Comparison of ENCODE assay signal across 22 mouse cellular contexts in genomic region chr6:135230586-135230985, GRCm38 (mm10). TPM values are rescaled to one million over a fixed set of nuclear protein-coding genes. Genes with fewer than 3 reads are reported as not detected.
A peak's percentile ranks its signal among the peaks of the same experiment; 100 is the strongest.
DNase-seq lines count a peak whose midpoint lies in the region; ATAC-seq and TF ChIP-seq lines count a peak whose summit lies in the region.
"Had no signal": no experiment of that assay in that cellular context is flagged by ENCODE, and none has a peak within 500 bp of the region (broad histone marks: within the 10 kb centered on the region; RNA-seq: fewer than 3 reads in every experiment).

No protein-coding gene starts in this region.

- no peak for TF ChIP-seq POLR2A in CH12.LX (IDR thresholded peaks at IDR 0.05; ENCODE audit: low read depth, low read length)
- no peak for TF ChIP-seq POLR2A in bone marrow, adult 2 months (IDR thresholded peaks at IDR 0.05; ENCODE audit: borderline replicate concordance, control insufficient read depth, low read depth, low read length)

- H3K4me3 ChIP-seq in liver, postnatal 0 days (ENCODE audit: low read depth, low read length), result no peak overlapping the region
- no peak overlapping the region for H3K4me3 ChIP-seq in liver, embryonic 12.5 days
- no peak overlapping the region for H3K4me3 ChIP-seq in CH12.LX (replicated peaks in 1 of 3; ENCODE audit: low read depth in 2 of 3, low read length in 2 of 3, poor library complexity in 1 of 3)
- no peak overlapping the region for H3K4me3 ChIP-seq in bone marrow, adult 2 months (replicated peaks; ENCODE audit: control insufficient read depth, low read depth, low read length)
- H3K4me3 ChIP-seq in kidney, embryonic 16.5 days (ENCODE audit: low read length), result no peak overlapping the region
- H3K4me3 ChIP-seq: embryonic facial prominence, embryonic 12.5 days; forebrain, embryonic 13.5 days; forebrain, embryonic 15.5 days had no signal

- peak overlapping the region; percentile 34; the same call in 1 of the 2 replicates for H3K27ac ChIP-seq in liver, postnatal 0 days (ENCODE audit: low read depth)
- H3K27ac ChIP-seq in liver, embryonic 12.5 days, result no peak overlapping the region
- H3K27ac ChIP-seq in CH12.LX (ENCODE audit: insufficient read depth, low read depth), result no peak overlapping the region
- H3K27ac ChIP-seq in bone marrow, adult 2 months (ENCODE audit: control insufficient read depth, insufficient read depth, low read depth, low read length, poor library complexity), result peak overlapping the region; percentile 62; the same call in 1 of the 2 replicates
- no peak overlapping the region for H3K27ac ChIP-seq in kidney, embryonic 16.5 days (ENCODE audit: low read length)
- H3K27ac ChIP-seq: embryonic facial prominence, embryonic 12.5 days; forebrain, embryonic 13.5 days; forebrain, embryonic 15.5 days had no signal

- peaks cover 56% of the 10 kb centered on the region for H3K36me3 ChIP-seq in liver, postnatal 0 days (replicated peaks; ENCODE audit: insufficient read depth, low read length)
- H3K36me3 ChIP-seq in liver, embryonic 12.5 days, result peaks cover 97% of the 10 kb centered on the region
- H3K36me3 ChIP-seq in CH12.LX (replicated peaks in 1 of 2; ENCODE audit: control insufficient read depth in 1 of 2, insufficient read depth in 1 of 2, low read length in 1 of 2), result no peaks in the 10 kb centered on the region
- peaks cover 7% of the 10 kb centered on the region; the same call in 1 of the 2 replicates for H3K36me3 ChIP-seq in kidney, embryonic 16.5 days (ENCODE audit: insufficient read depth, low read length)

- ATAC-seq in liver, postnatal 0 days, result no peak
- no peak for ATAC-seq in liver, embryonic 12.5 days
- no peak for ATAC-seq in kidney, embryonic 16.5 days (ENCODE audit: low FRiP score, low TSS enrichment)
- ATAC-seq: activated CD4-positive, CD25-positive, alpha-beta regulatory T cell, adult 4 months; forebrain, embryonic 13.5 days; forebrain, embryonic 15.5 days; forebrain, postnatal 0 days; Patski had no signal

- no peaks in the 10 kb centered on the region for H3K27me3 ChIP-seq in liver, postnatal 0 days (ENCODE audit: insufficient read depth, low read length)
- no peaks in the 10 kb centered on the region for H3K27me3 ChIP-seq in liver, embryonic 12.5 days (replicated peaks)
- no peaks in the 10 kb centered on the region for H3K27me3 ChIP-seq in CH12.LX (replicated peaks)
- no peaks in the 10 kb centered on the region for H3K27me3 ChIP-seq in kidney, embryonic 16.5 days (ENCODE audit: insufficient read depth, low read length)
- H3K27me3 ChIP-seq: embryonic facial prominence, embryonic 12.5 days; forebrain, embryonic 13.5 days; forebrain, embryonic 15.5 days; Patski had no signal

- no peaks in the 10 kb centered on the region for H3K79me2 ChIP-seq in CH12.LX (replicated peaks; ENCODE audit: control insufficient read depth, extremely low read depth, insufficient read depth, poor library complexity, severe bottlenecking)

- H3K4me2 ChIP-seq in liver, postnatal 0 days (ENCODE audit: low read depth, low read length), result no peak overlapping the region
- H3K4me2 ChIP-seq in liver, embryonic 12.5 days, result no peak overlapping the region
- H3K4me2 ChIP-seq in CH12.LX (ENCODE audit: insufficient read depth, low read depth, poor library complexity, severe bottlenecking), result no peak overlapping the region
- no peak overlapping the region for H3K4me2 ChIP-seq in kidney, embryonic 16.5 days (replicated peaks; ENCODE audit: low read depth, low read length)
- H3K4me2 ChIP-seq: embryonic facial prominence, embryonic 12.5 days; forebrain, embryonic 13.5 days; forebrain, embryonic 15.5 days had no signal

- no peak for TF ChIP-seq RAD21 in CH12.LX (IDR thresholded peaks at IDR 0.05; ENCODE audit: low read depth, low read length)

- no peak for TF ChIP-seq CTCF in liver, postnatal 0 days (IDR thresholded peaks at IDR 0.05; ENCODE audit: low read depth)
- TF ChIP-seq CTCF in CH12.LX (conservative IDR thresholded peaks at IDR 0.05 in 1 of 2, IDR thresholded peaks at IDR 0.05 in 1 of 2; ENCODE audit: low read depth in 2 of 2, low read length in 2 of 2), result no peak
- TF ChIP-seq CTCF in bone marrow, adult 2 months (IDR thresholded peaks at IDR 0.05; ENCODE audit: control insufficient read depth, insufficient read depth, low read length), result no peak

- no peak for TF ChIP-seq EP300 in liver, postnatal 0 days (IDR thresholded peaks at IDR 0.05; ENCODE audit: low read depth)
- TF ChIP-seq EP300 in CH12.LX (IDR thresholded peaks at IDR 0.05; ENCODE audit: low read length), result peak; percentile 75

- DNase-seq in liver, postnatal 0 days, result no peak
- DNase-seq in CH12.LX (ENCODE audit: extremely low read depth), result peak; percentile 81
- DNase-seq in cerebellum, postnatal 14 days, result no peak
- DNase-seq: adrenal gland, adult 8-10 months; adrenal gland, postnatal 14 days; adrenal gland, postnatal 36 days; cerebellum, adult 11 months; cerebellum, adult 18-20 months; cerebellum, adult 8-10 months; cerebellum, adult 9-11 months; cerebellum, postnatal 25 days; forebrain, postnatal 0 days had no signal

- H3K4me1 ChIP-seq in liver, postnatal 0 days (ENCODE audit: insufficient read depth), result no peaks in the 10 kb centered on the region
- H3K4me1 ChIP-seq in liver, embryonic 12.5 days, result peaks cover 21% of the 10 kb centered on the region
- peaks cover 5 to 45% of the 10 kb centered on the region in 2 experiments for H3K4me1 ChIP-seq in CH12.LX (ENCODE audit: control insufficient read depth in 1 of 2, insufficient read depth in 2 of 2)
- peaks cover 4% of the 10 kb centered on the region for H3K4me1 ChIP-seq in bone marrow, adult 2 months (ENCODE audit: control insufficient read depth, insufficient read depth, low read length)
- H3K4me1 ChIP-seq in kidney, embryonic 16.5 days (ENCODE audit: insufficient read depth, low read length), result peaks cover 8% of the 10 kb centered on the region
- H3K4me1 ChIP-seq: forebrain, embryonic 15.5 days had no signal

- dilution Hi-C loops in CH12.LX (cut with MboI; ENCODE audit: extremely low pct_ligation_motif_present, extremely low pct_unique_long_range_greater_than_20kb, low sequenced_read_pairs), result no loop called here

- H3K9ac ChIP-seq in liver, postnatal 0 days (replicated peaks), result no peak overlapping the region
- H3K9ac ChIP-seq in liver, embryonic 12.5 days, result no peak overlapping the region
- no peak overlapping the region for H3K9ac ChIP-seq in CH12.LX (ENCODE audit: insufficient read depth, low read depth)
- H3K9ac ChIP-seq in kidney, embryonic 16.5 days (replicated peaks; ENCODE audit: low read length), result no peak overlapping the region
- H3K9ac ChIP-seq: embryonic facial prominence, embryonic 12.5 days; forebrain, embryonic 13.5 days; forebrain, embryonic 15.5 days; forebrain, postnatal 0 days had no signal

- no peaks in the 10 kb centered on the region for H3K9me3 ChIP-seq in liver, postnatal 0 days (ENCODE audit: low read length)
- no peaks in the 10 kb centered on the region for H3K9me3 ChIP-seq in liver, embryonic 12.5 days (replicated peaks)
- no peaks in the 10 kb centered on the region for H3K9me3 ChIP-seq in CH12.LX (replicated peaks; ENCODE audit: low read length)
- no peaks in the 10 kb centered on the region for H3K9me3 ChIP-seq in kidney, embryonic 16.5 days (ENCODE audit: low read length)
- H3K9me3 ChIP-seq: embryonic facial prominence, embryonic 12.5 days; forebrain, embryonic 13.5 days; forebrain, embryonic 15.5 days had no signal

- 87% methylated on average over 6 of the region's 6 CpGs for WGBS in liver, postnatal 0 days (ENCODE audit: insufficient replicate concordance)
- 85% methylated on average over 6 of the region's 6 CpGs for WGBS in liver, embryonic 12.5 days (ENCODE audit: insufficient replicate concordance)
- 82% methylated on average over 6 of the region's 6 CpGs for WGBS in bone marrow, adult 2 months
- WGBS in kidney, embryonic 16.5 days, result 88% methylated on average over 6 of the region's 6 CpGs

- in situ Hi-C loops in CH12.LX (cut with MboI; ENCODE audit: low pct_ligation_motif_present, low pct_unique_long_range_greater_than_20kb, low sequenced_read_pairs), result no loop called here

TF ChIP-seq in CH12.LX, 34 proteins besides CTCF, POLR2A, EP300 and RAD21 (continues in another document):
- TF ChIP-seq BHLHE40 (IDR thresholded peaks at IDR 0.05; ENCODE audit: low read depth, low read length) (0 out of 2 replicates have a peak, but pooled peaks have one; percentile 35), IRF4 (IDR thresholded peaks at IDR 0.05; ENCODE audit: low read depth, low read length) (peak; percentile 62; the same call in 1 of the 2 replicates), JUND (conservative IDR thresholded peaks at IDR 0.05; ENCODE audit: low read depth, low read length) (no peak), UBTF (IDR thresholded peaks at IDR 0.05; ENCODE audit: low read depth, low read length) (no peak), ETS1 (conservative IDR thresholded peaks at IDR 0.05; ENCODE audit: low read depth, low read length) (peak; percentile 77)

RNA-seq across cellular contexts. Expression of gene Gsg1, which starts 23.6 kb away (rescaled TPM):
- 0.14 and 0.26 TPM in 2 replicates for polyA plus RNA-seq in liver, postnatal 0 days (2015; fragmentation: Nextera tagmentation; extraction: Ambion mirVana)
- 0.10 and 0.32 TPM in 2 replicates for polyA plus RNA-seq in liver, embryonic 12.5 days (2016; fragmentation: Nextera tagmentation; extraction: Ambion mirVana)
- total RNA-seq in CH12.LX (2012; rRNA removed) (not detected in 2 replicates), CH12.LX (2014; rRNA removed) (not detected in 2 replicates)
- not detected in 2 replicates for polyA plus RNA-seq in CH12.LX (2012; ENCODE audit: insufficient read length, low read depth)
- not detected in 2 replicates for polyA plus RNA-seq in bone marrow, adult 2 months (2011; ENCODE audit: insufficient read depth, insufficient read length, low replicate concordance, missing spikeins)
- polyA plus RNA-seq in kidney, embryonic 16.5 days (2015; fragmentation: Nextera tagmentation; extraction: Ambion mirVana), result 0.55 and 0.86 TPM in 2 replicates
- total RNA-seq: adrenal gland, adult 18-20 months; adrenal gland, adult 8-10 months; adrenal gland, postnatal 14 days; adrenal gland, postnatal 36 days; G1E had no signal
- polyA plus RNA-seq: activated CD4-positive, CD25-positive, alpha-beta regulatory T cell, adult 4 months; G1E had no signal

RNA-seq across cellular contexts. Expression of gene Hebp1, which starts 32.8 kb away (rescaled TPM):
- polyA plus RNA-seq in liver, postnatal 0 days (2015; fragmentation: Nextera tagmentation; extraction: Ambion mirVana), result 94.2 and 108 TPM in 2 replicates
- polyA plus RNA-seq in liver, embryonic 12.5 days (2016; fragmentation: Nextera tagmentation; extraction: Ambion mirVana), result 116 and 120 TPM in 2 replicates
- not detected in 2 replicates for total RNA-seq in CH12.LX (2012; rRNA removed)
- total RNA-seq in CH12.LX (2014; rRNA removed), result not detected in 2 replicates
- polyA plus RNA-seq in CH12.LX (2012; ENCODE audit: insufficient read length, low read depth), result not detected in 2 replicates
- 103 and 178 TPM in 2 replicates for polyA plus RNA-seq in bone marrow, adult 2 months (2011; ENCODE audit: insufficient read depth, insufficient read length, low replicate concordance, missing spikeins)
- 34.6 and 41.5 TPM in 2 replicates for polyA plus RNA-seq in kidney, embryonic 16.5 days (2015; fragmentation: Nextera tagmentation; extraction: Ambion mirVana)

RNA-seq across cellular contexts. Expression of gene Fam234b, which starts 32.8 kb away (rescaled TPM):
- 15.4 and 17.1 TPM in 2 replicates for polyA plus RNA-seq in liver, postnatal 0 days (2015; fragmentation: Nextera tagmentation; extraction: Ambion mirVana)
- polyA plus RNA-seq in liver, embryonic 12.5 days (2016; fragmentation: Nextera tagmentation; extraction: Ambion mirVana), result 36.3 and 37.5 TPM in 2 replicates
- total RNA-seq in CH12.LX (2012; rRNA removed), result 0.04 TPM in 2 replicates
- total RNA-seq in CH12.LX (2014; rRNA removed), result 0.20 and 0.23 TPM in 2 replicates
- 0.49 and 0.76 TPM in 2 replicates for polyA plus RNA-seq in CH12.LX (2012; ENCODE audit: insufficient read length, low read depth)
- polyA plus RNA-seq in bone marrow, adult 2 months (2011; ENCODE audit: insufficient read depth, insufficient read length, low replicate concordance, missing spikeins), result 28.7 and 38.2 TPM in 2 replicates
- polyA plus RNA-seq in kidney, embryonic 16.5 days (2015; fragmentation: Nextera tagmentation; extraction: Ambion mirVana), result 41.1 and 42.9 TPM in 2 replicates

Comparison
In these comparisons a context has a peak if more than half of its experiments do, and no peak if none do; other contexts are left out.
1. H3K27ac ChIP-seq: peak in liver, postnatal 0 days (single experiment) and bone marrow, adult 2 months (single experiment); none in liver, embryonic 12.5 days (single experiment), CH12.LX (single experiment) and kidney, embryonic 16.5 days (single experiment).
2. RNA of gene Hebp1, which starts 32.8 kb away (polyA plus RNA-seq): 116 to 120 TPM in liver, embryonic 12.5 days, 103 to 178 TPM in bone marrow, adult 2 months, 94.2 to 108 TPM in liver, postnatal 0 days and 34.6 to 41.5 TPM in kidney, embryonic 16.5 days; not detected in CH12.LX; every median in the first group is over 10 times any median in the second.